Mouse (Mus musculus) embryonic facial prominence, embryonic 13.5 days (tissue): ENCODE results near the gene Hacd2. TPM values are rescaled to one million over a fixed set of nuclear protein-coding genes. Genes with fewer than 3 reads are reported as not detected.
A peak's percentile ranks its signal among the peaks of the same experiment; 100 is the strongest.

Experiments
- ATAC-seq: fragments of 200-750 bp; cut with Nextera tagmentation; 2 replicates; pipeline ENCODE4 v1.8.0; 2017; ENCODE audit warnings: low read depth; ENCODE audit not compliant: insufficient number of reproducible peaks, insufficient read depth, low FRiP score, low TSS enrichment
- H3K27ac ChIP-seq: fragments of 300-500 bp; sonication (generic); 2 replicates; pipeline ENCODE4 v1.5.1; 2015; ENCODE audit warnings: moderate library complexity, mild to moderate bottlenecking, inconsistent platforms
- H3K27me3 ChIP-seq: fragments of 300-500 bp; sonication (generic); 2 replicates; pipeline ENCODE4 v1.6.1; 2015; ENCODE audit warnings: mild to moderate bottlenecking, inconsistent platforms
- H3K36me3 ChIP-seq: fragments of 300-500 bp; sonication (generic); 2 replicates; pipeline ENCODE4 v1.6.1; 2015; ENCODE audit warnings: mild to moderate bottlenecking, inconsistent platforms
- H3K4me1 ChIP-seq: fragments of 300-500 bp; sonication (generic); 2 replicates; pipeline ENCODE4 v1.6.1; 2015; ENCODE audit warnings: inconsistent platforms
- H3K4me2 ChIP-seq: fragments of 300-500 bp; sonication (generic); 2 replicates; pipeline ENCODE4 v1.6.1; 2015; ENCODE audit warnings: moderate library complexity, mild to moderate bottlenecking, inconsistent platforms
- H3K4me3 ChIP-seq: fragments of 300-500 bp; sonication (generic); 2 replicates; pipeline ENCODE4 v1.5.1; 2015; ENCODE audit warnings: mild to moderate bottlenecking, inconsistent platforms
- H3K9ac ChIP-seq: fragments of 300-500 bp; sonication (generic); 2 replicates; pipeline ENCODE4 v1.6.1; 2015; ENCODE audit warnings: mild to moderate bottlenecking, inconsistent platforms
- H3K9me3 ChIP-seq: fragments of 300-500 bp; sonication (generic); 2 replicates; pipeline ENCODE4 v1.6.1; 2016; ENCODE audit warnings: inconsistent platforms
- WGBS: fragments of 180-500 bp; shearing (Covaris S2); methylation state at CpG from one replicate; pipeline ENCODE4 v1.1.7; 2015; ENCODE audit warnings: mixed read lengths; 5-methylcytosine and 5-hydroxymethylcytosine counted together
- polyA plus RNA-seq: library from polyadenylated mRNA; unstranded; fragments of >200 nt; fragmentation: Nextera tagmentation; extraction: Ambion mirVana; gene quantifications from 2 replicates; pipeline ENCODE4 v1.2.1, GENCODE M21; 2015

The Hacd2 gene
- polyA plus RNA-seq, 1 experiment from 2014 or later = 87.8 TPM

DNA sequence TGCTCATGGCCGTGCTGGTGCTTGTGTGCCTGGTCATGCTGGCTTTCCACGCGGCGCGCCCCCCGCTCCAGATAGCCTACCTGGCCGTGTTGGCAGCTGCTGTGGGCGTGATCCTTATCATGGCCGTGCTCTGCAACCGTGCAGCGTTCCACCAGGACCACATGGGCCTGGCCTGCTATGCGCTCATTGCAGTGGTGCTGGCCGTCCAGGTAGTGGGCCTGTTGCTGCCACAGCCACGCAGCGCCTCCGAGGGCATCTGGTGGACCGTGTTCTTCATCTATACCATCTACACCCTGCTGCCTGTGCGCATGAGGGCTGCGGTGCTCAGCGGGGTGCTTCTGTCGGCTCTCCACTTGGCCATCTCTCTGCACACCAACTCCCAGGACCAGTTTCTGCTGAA, 134.6 kb downstream of the Hacd2 start:
- Histone ChIP-seq H3K4me3 (peak overlapping the region; percentile 75), H3K9me3 (no peaks in the 10 kb centered on the region), H3K4me1 (peaks cover 63% of the 10 kb centered on the region), H3K27ac (no peak overlapping the region; the same call in 1 of the 2 replicates), H3K9ac (0 out of 2 replicates have a peak overlapping the region, but pooled peaks have one; percentile 80), H3K27me3 (peaks cover 61% of the 10 kb centered on the region), H3K4me2 (peak overlapping the region; percentile 91), H3K36me3 (0 out of 2 replicates have a peak, but pooled peaks cover 3% of the 10 kb centered on the region)
- 78% methylated on average over 21 of the region's 21 CpGs for WGBS
- no peak for ATAC-seq

Other genes with a start within 250 kb of the Hacd2 start
- gene Adcy5, start 132.4 kb downstream of the Hacd2 start, polyA plus RNA-seq = 3.0 and 3.9 TPM in 2 replicates